Comparison of ENCODE assay signal across 9 mouse cellular contexts in genomic region chr3:122150836-122151235, GRCm38 (mm10).
"Had no signal": no experiment of that assay in that cellular context is flagged by ENCODE, and none has a peak within 500 bp of the region (broad histone marks: within the 10 kb centered on the region; RNA-seq: fewer than 3 reads in every experiment).

No protein-coding gene starts in this region.

- DNase-seq: kidney, adult 2 months; kidney, postnatal 25 days; layer of hippocampus, adult 9-11 months; liver; thymus, adult 18-20 months; thymus, postnatal 36 days had no signal

- ATAC-seq: intestine, postnatal 0 days; liver, embryonic 12.5 days; midbrain, embryonic 15.5 days had no signal
